Mouse (Mus musculus) CD8-positive naive resting alpha-beta T cell, adult 2 months (primary cell): Measurements from ENCODE around the gene Crkl.

Experiments
- DNase-seq, 2 experiments: peaks; one replicate each; pipeline ENCODE4 v3.0.0; 2022; ENCODE audit warnings: low read depth in 2 of 2, low spot score in 2 of 2

Gene Crkl

DNA sequence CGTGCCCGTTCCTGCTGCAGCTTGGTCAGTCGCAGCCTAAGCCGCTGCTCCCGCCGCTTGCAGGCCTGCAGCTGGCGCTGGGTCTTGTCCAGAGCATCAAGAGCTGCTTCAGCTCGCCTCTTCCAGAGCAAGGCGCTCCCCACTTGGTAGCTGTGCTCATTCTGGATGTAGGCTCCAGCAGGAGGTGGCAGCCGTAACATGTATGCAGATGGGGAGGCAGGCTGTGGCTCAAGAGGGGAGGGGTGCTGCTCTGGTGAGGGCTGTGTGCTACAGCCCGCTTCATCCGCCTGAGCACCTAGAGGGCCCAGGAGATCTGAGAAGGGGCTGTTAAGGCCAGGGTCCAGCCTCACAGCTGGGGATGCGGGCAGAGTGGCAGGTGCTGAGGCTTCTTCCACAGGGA lies 76.5 kb downstream of the Crkl start:
- DNase-seq, result no peak

DNA sequence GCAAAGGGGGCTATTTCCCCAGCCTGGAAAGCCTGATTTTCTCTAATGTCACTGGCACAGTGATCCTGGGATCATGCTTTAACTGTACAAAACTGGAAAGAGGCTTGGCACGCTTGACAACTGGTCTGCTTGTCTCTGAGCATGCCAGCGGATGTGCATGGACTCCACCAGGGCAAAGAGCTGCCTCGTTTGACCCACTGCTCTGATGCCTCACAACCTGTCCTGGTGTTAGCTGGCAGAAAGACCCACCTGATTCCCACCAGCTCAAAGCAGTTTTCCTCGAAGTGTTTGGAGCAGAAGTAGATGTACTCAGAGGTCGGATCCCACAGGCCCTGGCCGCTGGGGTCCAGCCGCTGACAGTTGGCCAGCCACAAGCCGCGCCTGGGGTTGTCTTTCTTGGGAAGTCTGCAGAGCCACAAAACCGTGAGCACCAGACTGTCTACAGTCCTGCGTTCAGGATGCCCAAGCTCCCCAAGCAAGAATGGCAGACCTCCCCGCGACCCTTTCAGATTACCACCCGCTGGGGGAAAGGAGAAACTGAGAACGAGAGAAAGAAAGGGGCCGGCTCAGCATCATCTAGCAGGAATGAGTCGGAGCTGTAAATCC lies 78.3 kb downstream of the Crkl start:
- peak in 1 of 2 experiments; percentile 5 for DNase-seq

DNA sequence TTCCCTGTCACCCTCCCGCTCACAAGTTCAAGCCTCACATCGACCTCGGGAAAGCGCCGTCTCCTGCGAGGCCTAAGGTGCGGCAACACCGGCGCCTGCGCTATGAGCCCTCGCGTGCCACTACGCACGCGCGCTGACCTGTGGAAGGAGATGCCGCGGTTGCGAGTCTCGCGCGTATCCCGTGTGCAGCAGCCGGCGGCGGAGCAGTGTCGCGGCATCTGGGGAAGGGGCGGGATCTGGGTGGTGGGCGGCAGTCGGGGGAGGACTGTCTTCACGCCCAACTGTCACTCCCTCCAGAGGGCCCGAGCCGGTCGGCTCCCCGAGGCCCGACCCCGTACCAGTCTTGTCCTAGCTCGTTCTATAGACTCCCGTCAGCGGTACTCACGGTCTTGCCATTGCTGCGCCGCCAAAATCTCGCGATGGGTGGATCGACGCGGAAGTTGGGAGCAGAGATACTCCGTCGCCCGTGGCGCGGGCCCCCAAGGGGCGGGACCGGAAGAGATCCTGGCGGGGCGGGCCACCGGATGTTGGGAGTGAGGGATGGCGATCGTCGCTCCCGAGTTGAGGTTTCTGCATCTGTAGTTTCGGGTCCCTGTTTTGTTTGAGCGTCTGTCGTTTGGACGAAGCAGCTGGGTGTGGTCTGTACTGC lies 79.0 kb downstream of the Crkl start, which contains the start of gene Thap7:
Gene Thap7 (minus strand): TSS at position 497 of the 649 bp plus-strand sequence.
- peak; percentile 93 to 97 for DNase-seq

DNA sequence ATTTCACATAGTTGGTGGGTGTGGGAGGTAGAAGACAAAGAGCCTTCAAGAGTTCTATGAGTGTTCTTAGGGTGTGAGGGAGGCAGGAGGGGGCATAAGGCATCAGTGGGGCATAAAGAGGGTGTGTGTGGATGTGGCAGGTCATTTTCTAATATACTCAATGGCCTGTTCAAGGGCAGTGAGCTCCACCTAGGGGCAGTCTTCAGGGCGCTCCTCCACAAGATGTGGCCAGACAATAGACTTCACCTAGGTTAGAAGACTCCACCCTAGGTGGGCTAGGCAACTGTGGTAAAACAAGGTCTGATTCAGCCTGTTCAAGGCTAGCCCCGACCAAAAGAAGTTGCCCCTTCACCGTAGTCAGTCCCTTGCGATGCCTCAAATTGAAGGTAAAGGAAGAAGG lies 80.5 kb downstream of the Crkl start:
- DNase-seq, result no peak

DNA sequence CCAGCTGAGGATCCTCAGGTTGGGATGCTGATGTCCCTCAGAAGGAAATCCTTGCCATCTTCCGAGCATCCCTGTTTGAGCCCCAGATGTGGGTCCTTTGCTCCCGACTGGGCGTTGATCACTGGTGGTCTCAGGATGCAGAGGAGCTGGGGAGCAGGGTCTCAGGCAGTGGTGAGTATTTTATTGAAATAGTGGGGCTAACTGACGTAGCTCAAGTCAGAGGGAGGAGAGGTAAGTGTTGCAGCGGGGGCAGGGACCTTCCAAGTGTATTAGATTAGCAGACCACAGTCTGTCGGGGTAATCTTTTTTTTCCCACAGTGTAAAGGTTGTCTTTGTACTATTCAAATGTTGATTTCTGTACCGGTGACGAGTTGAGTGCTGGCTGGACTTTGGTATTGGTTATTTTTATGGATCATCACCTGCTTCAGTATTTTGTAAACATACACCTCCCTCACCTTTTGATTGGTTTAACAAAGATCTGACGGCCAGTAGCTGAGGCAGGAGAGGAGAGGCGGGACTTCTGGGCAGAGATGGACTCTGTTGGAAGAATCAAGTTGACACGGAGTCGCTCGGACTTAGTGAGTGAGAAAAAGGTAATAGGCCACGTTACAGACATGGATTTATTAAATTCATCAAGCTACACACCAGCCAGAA lies 81.0 kb downstream of the Crkl start:
- DNase-seq, result no peak

DNA sequence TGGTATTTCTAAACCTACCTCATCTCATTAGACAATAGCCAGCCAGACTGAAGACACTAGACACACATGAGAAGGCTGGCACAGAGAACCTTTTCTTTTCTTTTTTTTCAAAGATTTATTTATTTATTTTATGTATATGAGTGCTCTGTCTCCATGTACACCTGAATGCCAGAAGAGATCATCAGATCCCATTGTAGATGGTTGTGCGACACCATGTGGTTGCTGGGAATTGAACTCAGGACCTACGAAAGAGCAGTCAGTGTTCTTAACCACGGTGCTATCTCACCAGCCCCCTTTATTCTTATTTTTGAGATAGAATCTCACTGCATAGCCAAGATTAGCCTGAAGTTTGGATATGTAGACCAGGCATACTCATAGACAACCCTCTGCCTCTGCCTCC lies 84.8 kb downstream of the Crkl start:
- DNase-seq, result peak; percentile 11 to 38
